Mouse (Mus musculus) frontal cortex, postnatal 14 days (tissue): ENCODE results near the gene Actr6.
"Not testable (repeated sequence)": the region's sequence is repeated elsewhere in the genome, so short reads cannot be mapped to it uniquely, and the experiment has no call there.

ENCODE experiments used
- DNase-seq, 2 experiments: peaks; one replicate each; pipeline ENCODE4 v3.0.0; 2022; ENCODE audit warnings: low spot score in 2 of 2

Actr6 gene

GRCm38 (mm10) chr10:89681706-89682105, 50.4 kb downstream of the Actr6 start:
- no peak for DNase-seq

GRCm38 (mm10) chr10:89680517-89680916, 51.6 kb downstream of the Actr6 start:
- DNase-seq, result no peak

- DNase-seq, result no peak
Measured at GRCm38 (mm10) chr10:89679448-89679847, 52.6 kb downstream of the Actr6 start.

- no peak for DNase-seq
Measured at GRCm38 (mm10) chr10:89678054-89678453, 54.0 kb downstream of the Actr6 start.

- DNase-seq, result no peak
Measured at GRCm38 (mm10) chr10:89676609-89677008, 55.5 kb downstream of the Actr6 start.

GRCm38 (mm10) chr10:89670371-89670770, 61.7 kb downstream of the Actr6 start:
- not testable (repeated sequence) for DNase-seq

GRCm38 (mm10) chr10:89667571-89667970, 64.5 kb downstream of the Actr6 start:
- DNase-seq, result no peak

- DNase-seq, result no peak
Measured at GRCm38 (mm10) chr10:89665679-89666078, 66.4 kb downstream of the Actr6 start.

- no peak for DNase-seq
Measured at GRCm38 (mm10) chr10:89664977-89665645, 67.0 kb downstream of the Actr6 start.
